Mouse (Mus musculus): ENCODE results near the gene Tmem123.

GRCm38 (mm10) chr9:7841221-7841620 lies 77.4 kb downstream of the Tmem123 start:
- TF ChIP-seq POU5F1 (IDR thresholded peaks at IDR 0.05; ENCODE audit: borderline replicate concordance, low read length) (no peak), CTCF (conservative IDR thresholded peaks at IDR 0.05; ENCODE audit: low read length) (no peak)
